Mouse (Mus musculus) small intestine, adult 10 weeks (tissue): Measurements from ENCODE around the gene Xab2. TPM values are rescaled to one million over a fixed set of nuclear protein-coding genes. Genes with fewer than 3 reads are reported as not detected.

Experiments
- polyA plus RNA-seq: library from polyadenylated mRNA; stranded (reverse); fragments of 350-450 nt; fragmentation: Illumina TruSeq; extraction: RNeasy Lipid Tissue Mini Kit (QIAGEN cat#74804); gene quantifications from one replicate; pipeline ENCODE4 v1.2.3, GENCODE M21; 2014; ENCODE audit warnings: low replicate concordance

Gene Xab2
- polyA plus RNA-seq = 0.19 TPM

GRCm38 (mm10) chr8:3621199-3621970 lies at the start of gene Xab2, which contains the start of gene Pet100:
TSS of gene Xab2 (minus strand) at chr8:3621316.
TSS of gene Pet100 (plus strand) at chr8:3621548.

GRCm38 (mm10) chr8:3665507-3665906 lies 44.4 kb upstream of the Xab2 start, which contains the start of gene Mcemp1:
TSS of gene Mcemp1 (plus strand) at chr8:3665754.

DNA sequence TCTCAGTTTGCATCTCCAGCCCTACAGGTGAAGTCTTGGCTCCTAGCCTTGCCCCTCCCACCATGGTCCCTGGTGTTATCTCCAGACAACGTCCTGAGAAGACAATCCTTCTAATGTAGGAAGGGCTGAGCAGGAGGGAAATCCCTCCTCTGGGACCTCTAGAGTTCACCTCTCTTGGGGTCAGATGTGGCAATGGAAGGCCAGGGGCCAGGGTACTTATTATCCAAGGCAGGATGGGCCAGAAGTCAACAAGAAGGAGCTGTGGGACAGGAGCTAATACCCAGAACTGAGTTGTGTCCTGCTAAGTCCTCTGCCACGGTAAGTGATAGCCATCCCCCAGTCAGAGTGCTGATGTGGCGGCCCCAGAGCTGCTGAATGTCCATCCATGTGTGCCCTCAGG lies 34.4 kb upstream of the Xab2 start, which contains the start of gene Retn:
TSS of gene Retn (plus strand) at position 245 of the 400 bp plus-strand sequence.

GRCm38 (mm10) chr8:3630647-3631477 lies 9.7 kb upstream of the Xab2 start, which contains the start of gene Stxbp2:
TSS of gene Stxbp2 (plus strand) at chr8:3630955.

GRCm38 (mm10) chr8:3625445-3625844 lies 4.3 kb upstream of the Xab2 start, which contains the start of gene Pcp2:
TSS of gene Pcp2 (minus strand) at chr8:3625545.

DNA sequence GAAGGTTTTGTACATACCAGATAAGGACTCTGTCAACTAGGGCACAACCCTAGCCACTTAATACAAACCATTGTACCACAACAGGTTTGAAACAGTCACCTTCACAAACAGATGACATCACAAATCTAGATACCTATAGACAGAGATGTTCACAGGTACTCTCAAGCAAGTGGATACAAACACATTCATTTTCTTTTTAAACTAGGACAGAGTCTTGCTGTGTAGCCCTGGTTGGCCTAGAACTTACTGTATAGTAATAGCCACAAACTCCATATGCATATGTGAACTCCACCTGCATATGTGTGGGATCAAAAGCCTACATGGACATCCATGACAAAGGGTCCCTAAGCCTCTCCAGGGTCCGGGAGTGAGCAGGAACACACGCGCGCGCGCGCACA lies 34.1 kb downstream of the Xab2 start, which contains the start of gene Camsap3:
TSS of gene Camsap3 (plus strand) at position 301 of the 398 bp plus-strand sequence.

DNA sequence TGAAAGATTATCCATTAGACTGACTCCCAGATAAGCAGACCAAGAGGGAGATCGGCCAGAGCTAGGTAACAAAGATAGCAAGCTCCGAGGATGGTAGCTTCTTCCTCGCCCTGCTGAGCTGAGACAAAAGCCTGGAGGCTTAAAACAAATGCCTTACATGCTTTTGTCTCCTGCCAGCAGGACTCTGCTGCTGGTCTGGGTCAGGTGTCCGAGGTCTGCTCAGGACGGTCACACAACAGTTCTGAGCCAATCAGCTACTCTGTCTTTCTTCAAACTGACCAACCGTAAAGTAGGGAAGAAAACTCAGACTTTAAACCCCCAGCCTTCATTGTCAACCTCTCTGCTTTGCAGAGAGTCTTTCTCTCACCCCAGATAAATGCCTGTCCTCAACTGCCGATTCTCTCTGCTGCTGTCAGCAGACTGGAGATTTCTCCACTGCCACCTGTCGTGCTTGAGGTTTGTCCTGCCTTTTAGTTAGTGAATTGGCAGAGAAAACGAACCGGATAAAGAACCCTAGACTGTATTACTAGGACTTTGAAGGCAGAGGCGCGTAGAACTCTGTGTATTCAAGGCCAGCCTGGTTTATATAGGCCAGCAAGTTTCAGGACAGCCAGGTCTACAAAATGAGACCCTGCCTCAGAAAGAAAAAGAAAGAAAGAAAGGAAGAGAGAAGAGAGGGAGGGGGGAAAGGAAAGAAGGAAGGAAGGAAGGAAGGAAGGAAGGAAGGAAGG lies 53.3 kb downstream of the Xab2 start, which contains the start of gene C330021F23Rik:
TSS of gene C330021F23Rik (plus strand) at position 350 of the 731 bp plus-strand sequence.

Other genes starting within 250 kb of the Xab2 start
- 5.2 TPM for gene Arhgef18, start 228.3 kb downstream of the Xab2 start, polyA plus RNA-seq
- gene Pex11g, start 153.6 kb downstream of the Xab2 start, polyA plus RNA-seq = 1.3 TPM
- not detected for gene Tex45, start 150.5 kb downstream of the Xab2 start, polyA plus RNA-seq
- 0.52 TPM for gene Zfp358, start 128.2 kb downstream of the Xab2 start, polyA plus RNA-seq
- 16.9 TPM for gene Mcoln1, start 120.9 kb downstream of the Xab2 start, polyA plus RNA-seq
- gene Pnpla6, start 105.9 kb downstream of the Xab2 start, polyA plus RNA-seq = 14.2 TPM
- 1.4 TPM for gene C330021F23Rik, start 53.3 kb downstream of the Xab2 start, polyA plus RNA-seq
- 2.7 TPM for gene Camsap3, start 34.0 kb downstream of the Xab2 start, polyA plus RNA-seq
- gene Pet100, start 232 bp upstream of the Xab2 start, polyA plus RNA-seq = 4.4 TPM
- not detected for gene Pcp2, start 4.2 kb upstream of the Xab2 start, polyA plus RNA-seq
- 46.8 TPM for gene Stxbp2, start 9.6 kb upstream of the Xab2 start, polyA plus RNA-seq
- 3.1 TPM for gene Retn, start 34.5 kb upstream of the Xab2 start, polyA plus RNA-seq
- not detected for gene Mcemp1, start 44.4 kb upstream of the Xab2 start, polyA plus RNA-seq
- not detected for gene Fcor, start 51.0 kb upstream of the Xab2 start, polyA plus RNA-seq
- 4.5 TPM for gene Trappc5, start 55.0 kb upstream of the Xab2 start, polyA plus RNA-seq
- 0.85 TPM for gene Fcer2a, start 72.9 kb upstream of the Xab2 start, polyA plus RNA-seq
- not detected for gene Clec4g, start 99.3 kb upstream of the Xab2 start, polyA plus RNA-seq
- gene Cd209a, start 127.7 kb upstream of the Xab2 start, polyA plus RNA-seq = 15.9 TPM
- 0.37 TPM for gene Cd209e, start 233.0 kb upstream of the Xab2 start, polyA plus RNA-seq